Mouse (Mus musculus) ZHBTc4 (cell line): ENCODE results near the gene Rims4.

Source experiments
- DNase-seq: peaks from one replicate; pipeline ENCODE4 v3.0.0-alpha.2; 2011; ENCODE audit warnings: low read depth, low spot score

Rims4 gene

GRCm38 (mm10) chr2:163909604-163910003 is 8.9 kb downstream of the Rims4 start:
- DNase-seq, result no peak

GRCm38 (mm10) chr2:163907131-163907530 is 11.4 kb downstream of the Rims4 start:
- no peak for DNase-seq

DNA sequence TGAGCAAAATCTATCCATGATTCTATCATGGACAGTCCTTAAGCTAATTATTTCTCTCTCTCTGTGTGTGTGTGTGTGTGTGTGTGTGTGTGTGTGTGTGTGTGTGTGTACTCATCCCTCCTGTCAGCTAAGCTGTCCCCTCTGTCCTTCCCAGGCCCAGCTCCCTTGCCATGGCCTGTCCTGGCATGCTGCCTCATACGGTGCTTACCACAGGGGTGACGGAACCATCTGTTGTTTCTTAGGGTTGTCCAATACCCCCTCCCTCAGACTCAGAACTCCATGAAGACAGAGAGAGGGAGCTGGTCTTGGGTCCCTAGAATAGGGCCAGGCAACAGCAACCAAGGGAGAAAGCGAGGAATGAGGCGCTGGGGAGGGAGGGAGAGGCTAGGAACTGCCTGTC is 14.2 kb downstream of the Rims4 start:
- no peak for DNase-seq

- no peak for DNase-seq
Observed at GRCm38 (mm10) chr2:163903461-163903860, 15.0 kb downstream of the Rims4 start.

DNA sequence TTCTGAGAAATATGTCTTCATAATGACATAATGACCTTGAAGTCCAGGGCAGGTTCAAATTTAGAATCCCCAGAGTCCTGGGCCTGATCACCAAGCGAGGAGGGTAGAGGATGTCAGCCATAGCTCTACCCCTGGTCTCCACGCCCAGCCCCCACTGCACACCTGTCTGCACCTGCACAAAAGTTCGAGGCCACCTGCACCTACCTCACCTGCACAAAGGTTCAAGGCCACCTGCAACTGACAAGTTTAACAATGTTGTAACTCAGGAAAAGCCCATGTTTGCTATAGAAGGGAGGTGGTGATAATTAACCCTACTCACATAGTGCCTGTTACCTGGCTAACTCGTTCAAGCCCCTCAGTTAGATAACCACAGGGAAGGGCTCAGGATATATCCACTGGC is 16.0 kb downstream of the Rims4 start:
- no peak for DNase-seq

- no peak for DNase-seq
Observed at GRCm38 (mm10) chr2:163901043-163901442, 17.4 kb downstream of the Rims4 start.

DNA sequence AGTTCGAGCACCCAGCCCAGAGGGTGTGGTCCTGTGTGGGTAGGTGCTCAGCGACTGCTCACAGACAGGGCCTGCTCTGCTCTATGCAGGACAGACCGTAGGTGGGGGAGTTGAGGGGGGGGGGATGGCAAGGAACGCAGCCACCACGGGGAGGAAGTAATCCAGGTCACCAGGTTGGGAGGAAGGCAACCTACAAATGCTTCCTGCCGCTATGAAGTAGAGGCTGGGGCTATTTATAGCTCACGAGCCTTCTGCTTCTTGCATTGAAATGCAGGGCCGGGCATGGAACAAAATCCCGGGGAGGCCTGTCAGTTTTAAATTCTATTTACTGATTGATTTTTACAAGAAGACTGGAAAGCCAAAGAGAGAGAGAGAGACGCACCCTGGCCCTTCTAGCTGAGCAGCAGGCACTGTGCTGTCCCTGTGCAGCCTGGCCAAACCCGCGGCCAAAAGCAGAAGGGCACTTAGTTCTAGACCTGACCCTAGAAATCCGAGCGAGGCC is 18.5 kb downstream of the Rims4 start:
- DNase-seq, result no peak

GRCm38 (mm10) chr2:163897988-163898535 is 20.4 kb downstream of the Rims4 start:
- DNase-seq, result no peak

DNA sequence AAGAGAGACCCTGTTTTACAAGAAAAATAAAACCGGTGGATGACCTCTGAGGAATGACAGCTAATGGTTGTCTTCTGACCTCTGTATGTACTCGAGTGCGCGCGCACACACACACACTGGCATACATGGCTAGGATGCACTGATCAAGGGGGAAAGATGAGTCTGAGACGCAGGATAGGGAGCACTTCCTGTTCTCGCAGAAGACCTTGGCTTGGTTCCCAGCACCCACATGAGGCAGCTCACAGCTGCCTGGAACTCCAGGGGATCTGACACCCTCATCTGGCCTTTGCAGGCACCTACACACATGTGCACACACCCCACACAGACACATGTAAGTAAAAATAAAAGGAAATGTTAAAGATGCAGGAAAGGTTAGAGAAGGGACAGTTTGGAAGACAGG is 21.5 kb downstream of the Rims4 start:
- no peak for DNase-seq

DNA sequence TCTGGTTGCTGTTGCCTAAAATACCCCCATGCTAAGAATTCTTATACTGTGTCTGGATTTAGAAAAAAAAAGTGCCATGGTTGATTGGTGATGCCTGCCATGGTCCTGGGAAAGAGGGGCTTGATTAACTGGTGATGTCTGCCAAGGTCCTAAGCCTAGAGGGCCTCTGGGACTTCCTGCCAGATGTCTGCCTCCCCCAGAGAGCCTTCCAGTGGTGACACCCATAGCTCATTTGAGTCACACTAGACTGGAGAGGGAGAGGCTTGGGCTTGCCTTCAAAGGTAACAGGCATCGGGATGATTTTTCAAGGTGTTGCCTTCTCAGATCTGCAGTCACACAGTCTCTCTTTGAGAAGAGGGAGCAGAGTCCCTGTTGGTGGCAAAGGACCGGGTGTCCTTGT is 23.3 kb downstream of the Rims4 start:
- no peak for DNase-seq

GRCm38 (mm10) chr2:163893446-163894370 is 24.8 kb downstream of the Rims4 start:
- no peak for DNase-seq

DNA sequence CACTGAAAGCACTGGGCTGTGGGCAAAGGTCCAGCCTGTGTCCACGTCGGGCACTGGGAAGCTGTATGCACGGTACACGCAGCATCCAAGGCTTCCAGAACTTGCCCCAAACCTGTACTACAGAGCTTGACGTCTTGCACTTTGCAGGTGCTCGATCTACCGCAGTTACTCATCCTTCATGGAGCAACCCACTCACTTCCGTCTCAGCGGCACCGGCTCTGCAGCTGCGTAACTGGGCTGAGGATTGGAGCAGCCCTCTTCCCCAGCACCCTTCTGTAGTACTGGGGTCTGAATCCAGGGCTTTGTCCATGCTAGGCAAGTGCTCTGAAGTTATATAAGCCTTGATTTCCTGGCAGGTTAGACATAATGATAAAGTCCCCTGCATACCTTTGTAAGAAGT is 27.2 kb downstream of the Rims4 start:
- no peak for DNase-seq

DNA sequence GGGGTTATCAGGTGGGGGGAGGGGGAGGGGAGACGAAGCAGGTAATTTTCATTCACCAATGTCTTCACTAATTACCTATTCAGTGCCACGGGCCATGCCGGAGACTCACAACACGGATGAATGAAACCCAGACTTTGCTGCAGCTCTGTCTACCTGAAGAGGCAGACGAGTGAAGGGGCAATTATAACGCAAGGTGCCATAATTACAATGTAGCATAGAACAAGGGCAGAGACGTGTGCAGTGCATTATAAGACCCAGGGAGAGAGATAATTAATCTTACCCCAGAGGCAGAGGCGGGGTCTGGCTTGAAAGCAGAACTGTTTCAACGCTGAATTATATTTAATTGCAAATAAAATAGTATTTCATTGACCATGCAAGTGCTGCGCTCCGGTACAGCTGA is 27.9 kb downstream of the Rims4 start:
- DNase-seq, result no peak

GRCm38 (mm10) chr2:163889411-163889810 is 29.1 kb downstream of the Rims4 start:
- peak; percentile 60 for DNase-seq

GRCm38 (mm10) chr2:163882859-163883652 is 35.4 kb downstream of the Rims4 start:
- no peak for DNase-seq

GRCm38 (mm10) chr2:163880891-163881290 is 37.6 kb downstream of the Rims4 start:
- no peak for DNase-seq

DNA sequence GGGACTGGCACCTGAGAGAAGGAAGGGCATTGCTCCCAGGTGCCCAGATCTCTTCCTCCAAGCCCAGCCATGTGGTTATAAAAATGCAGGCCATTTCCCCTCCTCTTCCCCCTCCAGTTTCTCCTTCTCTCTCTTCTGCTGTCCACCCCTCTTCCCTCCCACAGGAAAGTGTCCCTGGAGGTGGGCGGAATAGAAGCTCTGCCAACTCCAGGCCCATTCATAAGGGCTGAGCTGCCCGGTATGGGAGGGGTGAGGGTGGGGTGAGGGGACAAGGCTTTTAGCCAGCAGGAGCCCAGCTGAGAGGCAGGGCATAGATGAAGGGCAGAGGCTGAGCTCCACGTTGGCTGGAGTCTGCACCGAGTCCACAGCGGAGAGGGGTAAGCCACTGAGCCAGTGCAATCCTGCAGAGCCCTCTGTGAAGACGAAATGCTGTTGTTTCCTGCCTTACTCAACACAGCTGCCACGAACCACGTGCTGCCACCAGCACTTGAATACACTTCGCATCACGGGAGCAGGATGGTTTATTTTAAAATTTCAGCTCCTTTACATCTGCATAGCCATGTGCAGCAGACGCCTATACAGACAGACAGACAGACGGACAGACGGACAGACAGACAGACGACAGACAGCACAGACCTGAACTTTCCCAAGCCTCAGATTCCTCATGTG is 41.5 kb downstream of the Rims4 start:
- DNase-seq, result no peak

GRCm38 (mm10) chr2:163875484-163875883 is 43.0 kb downstream of the Rims4 start:
- DNase-seq, result no peak

DNA sequence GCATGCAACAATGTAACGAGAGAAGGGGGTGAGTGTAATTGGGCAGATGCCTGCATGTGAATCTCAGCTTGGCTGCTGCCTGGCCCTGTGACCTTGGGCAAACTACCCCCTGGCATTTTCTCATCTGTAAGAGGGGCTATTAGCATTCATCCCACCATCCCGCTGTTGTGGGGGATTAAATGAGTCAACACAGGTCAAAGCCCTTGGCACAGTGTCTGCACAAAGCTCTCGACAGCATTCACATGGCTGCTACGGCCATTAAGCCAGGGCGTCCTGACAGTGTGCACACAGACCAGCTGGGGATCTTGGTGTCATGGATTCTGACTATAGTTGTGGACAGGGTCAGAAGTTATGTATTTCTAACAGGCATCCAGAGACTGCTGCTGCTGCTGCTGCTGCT is 43.6 kb downstream of the Rims4 start:
- DNase-seq, result no peak

GRCm38 (mm10) chr2:163871906-163872305 is 46.6 kb downstream of the Rims4 start:
- DNase-seq, result no peak

- DNase-seq, result no peak
Observed at GRCm38 (mm10) chr2:163871266-163871665, 47.2 kb downstream of the Rims4 start.

GRCm38 (mm10) chr2:163869783-163870182 is 48.7 kb downstream of the Rims4 start:
- no peak for DNase-seq
